ENCODE assay signal across 8 mouse cellular contexts in the genomic region with DNA sequence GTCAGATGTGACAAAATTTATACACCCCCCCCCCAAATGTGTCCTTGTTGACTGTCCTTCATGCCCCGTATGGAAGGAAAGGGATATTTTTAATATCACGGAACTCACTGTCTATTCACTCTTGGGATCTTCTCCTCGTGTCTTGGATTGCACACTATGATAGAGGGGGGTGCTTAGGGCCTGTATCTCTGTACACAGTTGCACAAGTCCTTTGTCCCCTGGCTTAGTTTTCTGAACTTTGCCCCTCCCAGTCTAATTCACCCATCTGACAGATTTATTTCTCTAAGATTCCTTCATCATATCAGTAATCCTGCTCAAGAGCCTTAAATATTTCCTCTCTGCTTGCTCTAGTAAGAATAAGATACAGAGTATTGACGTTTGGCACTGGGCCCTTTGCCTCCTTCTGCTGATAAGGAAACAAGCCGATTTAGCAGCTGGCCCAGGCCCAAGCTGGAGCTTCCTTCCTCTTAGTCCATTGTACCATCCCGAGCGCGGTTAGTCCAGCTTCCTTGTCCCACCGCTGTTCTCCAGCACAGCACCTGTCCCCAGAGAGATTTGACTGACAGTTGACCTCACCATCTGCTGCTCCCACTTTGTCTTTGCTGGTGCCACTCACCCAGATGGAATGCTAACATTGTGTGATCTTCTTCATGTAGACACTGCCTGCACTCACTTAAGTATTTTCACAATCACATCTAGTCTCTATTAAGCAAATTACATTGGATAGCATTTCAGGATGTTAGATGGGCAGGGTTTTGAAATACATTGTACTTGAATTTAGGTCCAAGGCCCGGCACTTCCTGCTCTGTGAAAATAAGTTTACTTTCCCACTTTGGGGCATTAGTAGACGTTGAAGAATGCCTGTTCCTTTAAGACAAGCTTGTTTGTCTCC.
DNase-seq lines count a peak whose midpoint lies in the region; ATAC-seq and TF ChIP-seq lines count a peak whose summit lies in the region.

No protein-coding gene starts in this region.

- no peak overlapping the region for H3K4me3 ChIP-seq in forebrain, embryonic 15.5 days
- H3K4me3 ChIP-seq in midbrain, postnatal 0 days (ENCODE audit: low read depth, low read length): no peak overlapping the region

- DNase-seq in cerebellum, postnatal 10 days: peak; percentile 69 to 74
- no peak for DNase-seq in cerebellum, adult 8-10 months
- DNase-seq in 3T3-L1 (ENCODE audit: low read depth, low spot score): peak; percentile 46
- DNase-seq in heart, postnatal 4 days: peak; percentile 72
- peak; percentile 60 for DNase-seq in layer of hippocampus, adult 11-12 months (ENCODE audit: low spot score)
- peak; percentile 58 for DNase-seq in midbrain, postnatal 0 days (ENCODE audit: low spot score)

- H3K4me2 ChIP-seq in forebrain, embryonic 15.5 days (replicated peaks): no peak overlapping the region
- H3K4me2 ChIP-seq in midbrain, postnatal 0 days (ENCODE audit: low read depth, low read length, poor library complexity, severe bottlenecking): no peak overlapping the region

- no peak overlapping the region for H3K9ac ChIP-seq in forebrain, embryonic 15.5 days (replicated peaks)
- H3K9ac ChIP-seq in midbrain, postnatal 0 days (replicated peaks; ENCODE audit: low read length, poor library complexity, severe bottlenecking): no peak overlapping the region

- H3K27me3 ChIP-seq in forebrain, embryonic 15.5 days: no peaks in the 10 kb centered on the region
- no peaks in the 10 kb centered on the region for H3K27me3 ChIP-seq in midbrain, postnatal 0 days (ENCODE audit: insufficient read depth, low read length)

- H3K4me1 ChIP-seq in forebrain, embryonic 15.5 days: 0 out of 2 replicates have a peak, but pooled peaks cover 3% of the 10 kb centered on the region
- no peaks in the 10 kb centered on the region for H3K4me1 ChIP-seq in midbrain, postnatal 0 days (ENCODE audit: insufficient read depth, low read length)

- WGBS in forebrain, embryonic 15.5 days: 69% methylated on average over 11 of the region's 11 CpGs
- WGBS in midbrain, postnatal 0 days: 57% methylated on average over 11 of the region's 11 CpGs

- H3K9me3 ChIP-seq in forebrain, embryonic 15.5 days: no peaks in the 10 kb centered on the region
- no peaks in the 10 kb centered on the region for H3K9me3 ChIP-seq in midbrain, postnatal 0 days (ENCODE audit: low read length)

- no peaks in the 10 kb centered on the region for H3K36me3 ChIP-seq in forebrain, embryonic 15.5 days
- no peaks in the 10 kb centered on the region for H3K36me3 ChIP-seq in midbrain, postnatal 0 days (ENCODE audit: insufficient read depth, low read length)

- ATAC-seq in forebrain, embryonic 15.5 days (replicated peaks): peak; percentile 38; the same call in 1 of the 2 replicates
- no peak for ATAC-seq in midbrain, postnatal 0 days (ENCODE audit: low FRiP score)
- ATAC-seq in inflammation-experienced regulatory T-cells, adult 6 months: no peak

- H3K27ac ChIP-seq in forebrain, embryonic 15.5 days (replicated peaks): 0 out of 2 replicates have a peak overlapping the region, but pooled peaks have one; percentile 8
- H3K27ac ChIP-seq in midbrain, postnatal 0 days (ENCODE audit: low read depth, low read length): no peak overlapping the region

- TF ChIP-seq CTCF in midbrain, postnatal 0 days (IDR thresholded peaks at IDR 0.05): no peak
